Mouse (Mus musculus) megakaryocyte-erythroid progenitor cell, adult 5 weeks (primary cell): Measurements from ENCODE around the gene Olfr853. TPM values are rescaled to one million over a fixed set of nuclear protein-coding genes. Genes with fewer than 3 reads are reported as not detected.

Experiments
- polyA plus RNA-seq: library from polyadenylated mRNA; stranded (reverse); fragments of >175 nt; gene quantifications from 2 replicates; pipeline ENCODE4 v1.2.3, GENCODE M21; 2012

The Olfr853 gene
- polyA plus RNA-seq, result not detected in 2 replicates

GRCm38 (mm10) chr9:19540976-19541375 is at the start of gene Olfr853:
Olfr853 (minus strand) TSS chr9:19541076.

GRCm38 (mm10) chr9:19582317-19582716 is 41.4 kb upstream of the Olfr853 start, which contains the start of gene Olfr855:
Olfr855 (plus strand) TSS chr9:19582617.

DNA sequence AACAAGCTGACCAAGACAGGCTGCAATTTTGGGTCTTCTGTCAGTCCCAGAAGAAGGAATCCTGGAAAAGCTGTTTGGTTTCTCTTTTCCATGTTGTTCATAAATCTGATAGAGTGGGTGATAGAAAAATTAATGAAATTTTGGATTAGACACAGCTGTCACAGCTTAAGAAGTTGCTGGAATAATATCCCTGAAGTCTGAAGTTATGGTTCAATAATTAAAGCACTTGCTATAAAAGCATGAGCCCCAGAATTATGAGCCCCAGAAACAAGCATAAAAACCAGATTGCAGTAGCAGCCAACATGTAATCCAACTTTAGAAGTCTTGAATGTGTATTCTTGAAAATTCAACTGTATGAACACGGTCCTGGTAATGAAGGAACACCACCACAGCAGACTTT is 26.4 kb upstream of the Olfr853 start, which contains the start of gene Olfr854:
Gene Olfr854 (minus strand): TSS at position 101 of the 400 bp plus-strand sequence.

DNA sequence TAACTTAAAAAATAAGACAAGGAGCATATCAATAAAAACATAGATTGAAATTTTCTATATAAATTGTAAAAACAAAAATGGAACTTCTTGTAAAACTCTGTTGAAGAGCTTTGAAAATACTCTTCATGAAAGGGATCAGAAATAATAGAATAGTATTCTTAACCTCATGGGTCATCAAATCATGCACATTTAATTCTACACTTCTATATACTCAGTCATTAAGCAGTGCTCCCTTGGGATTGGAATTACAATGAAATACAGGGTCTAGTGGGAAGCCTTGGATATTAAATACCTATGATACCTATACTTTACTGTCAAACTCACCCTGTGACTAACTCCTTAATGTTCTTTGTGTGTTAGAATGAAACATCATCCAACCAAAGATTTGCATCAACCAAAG is 47.9 kb downstream of the Olfr853 start, which contains the start of gene Olfr851:
Gene Olfr851 (plus strand): TSS at position 301 of the 400 bp plus-strand sequence.

Other genes with a start within 250 kb of the Olfr853 start
- gene Olfr844, start 224.7 kb downstream of the Olfr853 start, polyA plus RNA-seq, result not detected in 2 replicates
- gene Olfr845, start 204.6 kb downstream of the Olfr853 start, polyA plus RNA-seq, result 0.04 TPM in 1 of 2 replicates, not detected in the other
- gene Olfr846, start 177.1 kb downstream of the Olfr853 start, polyA plus RNA-seq, result 0.03 TPM in 1 of 2 replicates, not detected in the other
- not detected in 2 replicates for gene Olfr847, start 162.4 kb downstream of the Olfr853 start, polyA plus RNA-seq
- gene Olfr849, start 100.8 kb downstream of the Olfr853 start, polyA plus RNA-seq, result not detected in 2 replicates
- gene Olfr850, start 62.8 kb downstream of the Olfr853 start, polyA plus RNA-seq, result not detected in 2 replicates
- not detected in 2 replicates for gene Olfr851, start 47.8 kb downstream of the Olfr853 start, polyA plus RNA-seq
- gene Olfr854, start 26.3 kb upstream of the Olfr853 start, polyA plus RNA-seq, result not detected in 2 replicates
- not detected in 2 replicates for gene Olfr855, start 41.5 kb upstream of the Olfr853 start, polyA plus RNA-seq
- gene Zfp317, start 81.0 kb upstream of the Olfr853 start, polyA plus RNA-seq, result 0.64 and 0.76 TPM in 2 replicates
- gene Olfr857, start 168.4 kb upstream of the Olfr853 start, polyA plus RNA-seq, result not detected in 2 replicates
- not detected in 2 replicates for gene Olfr58, start 239.2 kb upstream of the Olfr853 start, polyA plus RNA-seq